Mouse (Mus musculus): ENCODE data around the gene Nfasc. TPM values are rescaled to one million over a fixed set of nuclear protein-coding genes. Genes with fewer than 3 reads are reported as not detected.

The Nfasc gene
- polyA plus RNA-seq, 1 experiment = not detected

GRCm38 (mm10) chr1:132560907-132561700, 180.5 kb downstream of the Nfasc start:
- no peak for TF ChIP-seq GATA1 (IDR thresholded peaks at IDR 0.05; ENCODE audit: low read length)

- TF ChIP-seq GATA1 (IDR thresholded peaks at IDR 0.05; ENCODE audit: low read length) = no peak
Measured at GRCm38 (mm10) chr1:132559045-132559444, 182.6 kb downstream of the Nfasc start.

- TF ChIP-seq GATA1 (IDR thresholded peaks at IDR 0.05; ENCODE audit: low read length) = no peak
Measured at GRCm38 (mm10) chr1:132557901-132558631, 183.5 kb downstream of the Nfasc start.

- TF ChIP-seq GATA1 (IDR thresholded peaks at IDR 0.05; ENCODE audit: low read length) = no peak
Measured at GRCm38 (mm10) chr1:132543789-132544188, 197.8 kb downstream of the Nfasc start.

GRCm38 (mm10) chr1:132542762-132543306, 198.8 kb downstream of the Nfasc start, which contains the start of gene Cntn2:
Gene Cntn2 (minus strand): TSS chr1:132543256.
- no peak for TF ChIP-seq GATA1 (IDR thresholded peaks at IDR 0.05; ENCODE audit: low read length)

- TF ChIP-seq GATA1 (IDR thresholded peaks at IDR 0.05; ENCODE audit: low read length) = no peak
Measured at GRCm38 (mm10) chr1:132541824-132542599, 199.6 kb downstream of the Nfasc start.

- no peak for TF ChIP-seq GATA1 (IDR thresholded peaks at IDR 0.05; ENCODE audit: low read length)
Measured at GRCm38 (mm10) chr1:132541171-132541823, 200.3 kb downstream of the Nfasc start.

- TF ChIP-seq GATA1 (IDR thresholded peaks at IDR 0.05; ENCODE audit: low read length) = no peak
Measured at GRCm38 (mm10) chr1:132540701-132541100, 200.9 kb downstream of the Nfasc start.

- no peak for TF ChIP-seq GATA1 (IDR thresholded peaks at IDR 0.05; ENCODE audit: low read length)
Measured at GRCm38 (mm10) chr1:132537736-132538135, 203.9 kb downstream of the Nfasc start.

GRCm38 (mm10) chr1:132536416-132536815, 205.2 kb downstream of the Nfasc start:
- no peak for TF ChIP-seq GATA1 (IDR thresholded peaks at IDR 0.05; ENCODE audit: low read length)

GRCm38 (mm10) chr1:132535541-132535940, 206.1 kb downstream of the Nfasc start:
- TF ChIP-seq GATA1 (IDR thresholded peaks at IDR 0.05; ENCODE audit: low read length) = no peak

- TF ChIP-seq GATA1 (IDR thresholded peaks at IDR 0.05; ENCODE audit: low read length) = no peak
Measured at GRCm38 (mm10) chr1:132533840-132534239, 207.8 kb downstream of the Nfasc start.

- TF ChIP-seq GATA1 (IDR thresholded peaks at IDR 0.05; ENCODE audit: low read length) = no peak
Measured at GRCm38 (mm10) chr1:132532521-132532920, 209.1 kb downstream of the Nfasc start.

- no peak for TF ChIP-seq GATA1 (IDR thresholded peaks at IDR 0.05; ENCODE audit: low read length)
Measured at GRCm38 (mm10) chr1:132530631-132531191, 210.9 kb downstream of the Nfasc start.
